In the genomic region with DNA sequence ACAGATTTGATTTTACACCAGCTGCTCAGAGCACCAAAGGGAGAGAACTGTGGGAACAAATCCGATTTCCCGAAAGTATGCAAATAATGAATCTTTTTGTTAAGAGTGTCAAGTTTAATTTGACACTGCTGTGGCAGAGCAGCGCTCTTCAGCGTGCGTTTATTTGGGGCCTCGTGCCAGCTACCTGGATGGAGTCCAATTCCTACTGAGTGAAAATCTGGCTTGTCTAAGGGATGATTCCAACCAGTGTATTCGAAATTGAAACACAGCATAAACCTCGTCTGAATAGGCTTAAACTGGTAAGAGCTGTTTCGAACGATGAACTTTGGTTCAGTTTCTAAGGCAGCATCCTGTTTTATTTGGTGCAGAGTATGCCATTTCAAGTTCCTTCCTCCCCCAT, we compare ENCODE assay signal across 10 mouse cellular contexts.
A peak's percentile ranks its signal among the peaks of the same experiment; 100 is the strongest.
DNase-seq lines count a peak whose midpoint lies in the region; ATAC-seq and TF ChIP-seq lines count a peak whose summit lies in the region.
"Had no signal": no experiment of that assay in that cellular context is flagged by ENCODE, and none has a peak within 500 bp of the region (broad histone marks: within the 10 kb centered on the region; RNA-seq: fewer than 3 reads in every experiment).

No protein-coding gene starts in this region.

- DNase-seq in limb, embryonic 14.5 days (ENCODE audit: low spot score) = peak; percentile 4
- no peak for DNase-seq in limb, embryonic 10.5 days (ENCODE audit: low spot score)
- peak; percentile 74 to 75 for DNase-seq in layer of hippocampus, postnatal 36 days
- peak; percentile 57 for DNase-seq in right cerebral cortex, postnatal 14 days
- DNase-seq in heart, postnatal 36 days = no peak
- no peak for DNase-seq in gastrocnemius, adult 2 months

- no peak overlapping the region for H3K4me3 ChIP-seq in limb, embryonic 14.5 days (replicated peaks; ENCODE audit: low read length)
- no peak overlapping the region for H3K4me3 ChIP-seq in limb, embryonic 10.5 days
- H3K4me3 ChIP-seq in forebrain, embryonic 15.5 days = no peak overlapping the region
- no peak overlapping the region for H3K4me3 ChIP-seq in kidney, embryonic 14.5 days (ENCODE audit: low read length)
- H3K4me3 ChIP-seq in gastrocnemius, adult 2 months = no peak overlapping the region
- H3K4me3 ChIP-seq: heart, embryonic 12.5 days had no signal

- H3K27ac ChIP-seq in limb, embryonic 14.5 days (replicated peaks; ENCODE audit: low read depth, low read length) = no peak overlapping the region
- H3K27ac ChIP-seq in limb, embryonic 10.5 days = no peak overlapping the region
- H3K27ac ChIP-seq in forebrain, embryonic 15.5 days (replicated peaks) = no peak overlapping the region
- no peak overlapping the region for H3K27ac ChIP-seq in kidney, embryonic 14.5 days (ENCODE audit: low read depth, low read length)
- H3K27ac ChIP-seq in gastrocnemius, adult 2 months = no peak overlapping the region
- H3K27ac ChIP-seq: liver, embryonic 14.5 days had no signal

- TF ChIP-seq POLR2A in limb, embryonic 14.5 days (IDR thresholded peaks at IDR 0.05; ENCODE audit: borderline replicate concordance, extremely low read depth, insufficient read depth, insufficient read length) = no peak

- no peaks in the 10 kb centered on the region for H3K27me3 ChIP-seq in limb, embryonic 14.5 days (ENCODE audit: control insufficient read depth, insufficient read depth, low read length)
- no peaks in the 10 kb centered on the region for H3K27me3 ChIP-seq in limb, embryonic 10.5 days (ENCODE audit: low read depth, poor library complexity, severe bottlenecking)
- 0 out of 2 replicates have a peak, but pooled peaks cover 3% of the 10 kb centered on the region for H3K27me3 ChIP-seq in forebrain, embryonic 15.5 days
- H3K27me3 ChIP-seq in kidney, embryonic 14.5 days (ENCODE audit: control insufficient read depth, insufficient read depth, low read length) = no peaks in the 10 kb centered on the region
- H3K27me3 ChIP-seq: heart, embryonic 12.5 days had no signal

- H3K4me2 ChIP-seq in limb, embryonic 14.5 days (replicated peaks; ENCODE audit: low read depth, low read length, severe bottlenecking) = no peak overlapping the region
- no peak overlapping the region for H3K4me2 ChIP-seq in forebrain, embryonic 15.5 days (replicated peaks)
- no peak overlapping the region for H3K4me2 ChIP-seq in kidney, embryonic 14.5 days (replicated peaks; ENCODE audit: low read depth, low read length)
- H3K4me2 ChIP-seq: heart, embryonic 12.5 days had no signal

- H3K9me3 ChIP-seq in limb, embryonic 14.5 days (ENCODE audit: control insufficient read depth, low read length) = no peaks in the 10 kb centered on the region
- H3K9me3 ChIP-seq in limb, embryonic 10.5 days (replicated peaks) = no peaks in the 10 kb centered on the region
- H3K9me3 ChIP-seq in forebrain, embryonic 15.5 days = no peaks in the 10 kb centered on the region
- H3K9me3 ChIP-seq in kidney, embryonic 14.5 days (ENCODE audit: control insufficient read depth, low read length) = no peaks in the 10 kb centered on the region
- H3K9me3 ChIP-seq: heart, embryonic 12.5 days had no signal

- no peak overlapping the region for H3K9ac ChIP-seq in limb, embryonic 14.5 days (ENCODE audit: low read depth, low read length, severe bottlenecking)
- no peak overlapping the region for H3K9ac ChIP-seq in forebrain, embryonic 15.5 days (replicated peaks)
- no peak overlapping the region for H3K9ac ChIP-seq in kidney, embryonic 14.5 days (ENCODE audit: low read depth, low read length)
- H3K9ac ChIP-seq: heart, embryonic 12.5 days; liver, embryonic 14.5 days had no signal

- WGBS in limb, embryonic 14.5 days = 63% methylated on average over 10 of the region's 10 CpGs
- WGBS in limb, embryonic 10.5 days = 94% methylated on average over 10 of the region's 10 CpGs
- WGBS in forebrain, embryonic 15.5 days = 16% methylated on average over 10 of the region's 10 CpGs
- WGBS in kidney, embryonic 14.5 days = 82% methylated on average over 10 of the region's 10 CpGs

- H3K4me1 ChIP-seq in limb, embryonic 14.5 days (ENCODE audit: control insufficient read depth, insufficient read depth, low read length) = no peaks in the 10 kb centered on the region
- H3K4me1 ChIP-seq in limb, embryonic 10.5 days = no peaks in the 10 kb centered on the region
- peaks cover 6% of the 10 kb centered on the region for H3K4me1 ChIP-seq in forebrain, embryonic 15.5 days
- no peaks in the 10 kb centered on the region for H3K4me1 ChIP-seq in kidney, embryonic 14.5 days (ENCODE audit: control insufficient read depth, insufficient read depth, low read length)
- H3K4me1 ChIP-seq: heart, embryonic 12.5 days had no signal

- intact Hi-C loops in heart, postnatal 36 days (cut with DNase I) = no loop called here
- intact Hi-C loops in gastrocnemius, adult 2 months (cut with DNase I) = no loop called here

- TF ChIP-seq CTCF in gastrocnemius, adult 2 months (IDR thresholded peaks at IDR 0.05) = no peak

- H3K36me3 ChIP-seq in limb, embryonic 14.5 days (ENCODE audit: control insufficient read depth, insufficient read depth, low read length) = no peaks in the 10 kb centered on the region
- H3K36me3 ChIP-seq in limb, embryonic 10.5 days = no peaks in the 10 kb centered on the region
- no peaks in the 10 kb centered on the region for H3K36me3 ChIP-seq in forebrain, embryonic 15.5 days
- H3K36me3 ChIP-seq in kidney, embryonic 14.5 days (ENCODE audit: control insufficient read depth, insufficient read depth, low read length) = no peaks in the 10 kb centered on the region
- H3K36me3 ChIP-seq: heart, embryonic 12.5 days had no signal

- ATAC-seq in limb, embryonic 14.5 days (ENCODE audit: low FRiP score, low read depth) = no peak
- peak; percentile 98 for ATAC-seq in forebrain, embryonic 15.5 days (replicated peaks)
- no peak for ATAC-seq in kidney, embryonic 14.5 days (ENCODE audit: low FRiP score, low TSS enrichment)

Comparison
In these comparisons a context has a peak if more than half of its experiments do, and no peak if none do; other contexts are left out.
1. DNase-seq: peak in limb, embryonic 14.5 days (single experiment), layer of hippocampus, postnatal 36 days (2 of 2) and right cerebral cortex, postnatal 14 days (single experiment); none in limb, embryonic 10.5 days (single experiment), heart, postnatal 36 days (0 of 2) and gastrocnemius, adult 2 months (single experiment).